ENCODE assay signal across 8 mouse cellular contexts in genomic region chr12:112950761-112951129, GRCm38 (mm10). TPM values are rescaled to one million over a fixed set of nuclear protein-coding genes. Genes with fewer than 3 reads are reported as not detected.
DNase-seq lines count a peak whose midpoint lies in the region; ATAC-seq and TF ChIP-seq lines count a peak whose summit lies in the region.

No protein-coding gene starts in this region.

- TF ChIP-seq EP300 in ES-Bruce4 (IDR thresholded peaks at IDR 0.05; ENCODE audit: insufficient read depth, low read depth, low read length) = no peak

- no peaks in the 10 kb centered on the region for H3K9me3 ChIP-seq in heart, embryonic 15.5 days (replicated peaks)
- H3K9me3 ChIP-seq in ES-Bruce4 (replicated peaks; ENCODE audit: control insufficient read depth, insufficient read depth, low read length, poor library complexity, severe bottlenecking) = no peaks in the 10 kb centered on the region
- no peaks in the 10 kb centered on the region for H3K9me3 ChIP-seq in forebrain, embryonic 14.5 days (replicated peaks; ENCODE audit: control insufficient read depth, low read length)
- no peaks in the 10 kb centered on the region for H3K9me3 ChIP-seq in liver, embryonic 16.5 days (replicated peaks; ENCODE audit: control insufficient read depth, low read length)

- no peak for DNase-seq in heart, adult 9 months (ENCODE audit: low spot score in 2 of 2)
- DNase-seq in forebrain, embryonic 14.5 days (ENCODE audit: low spot score) = no peak
- DNase-seq in ovary, postnatal 10 days (ENCODE audit: low spot score) = no peak
- DNase-seq in adipocyte (ENCODE audit: low spot score) = no peak

- H3K27me3 ChIP-seq in heart, embryonic 15.5 days = peaks cover 20% of the 10 kb centered on the region; the same call in 1 of the 2 replicates
- H3K27me3 ChIP-seq in ES-Bruce4 (ENCODE audit: control insufficient read depth, insufficient read depth, low read length, poor library complexity, severe bottlenecking) = no peaks in the 10 kb centered on the region
- no peaks in the 10 kb centered on the region for H3K27me3 ChIP-seq in forebrain, embryonic 14.5 days (replicated peaks; ENCODE audit: control insufficient read depth, insufficient read depth, low read length)
- peaks cover 48% of the 10 kb centered on the region for H3K27me3 ChIP-seq in liver, embryonic 16.5 days (ENCODE audit: control insufficient read depth, insufficient read depth, low read depth, low read length)

- peak overlapping the region; percentile 98 for H3K4me2 ChIP-seq in heart, embryonic 15.5 days
- H3K4me2 ChIP-seq in forebrain, embryonic 14.5 days (ENCODE audit: low read length) = peak overlapping the region; percentile 84
- peak overlapping the region; percentile 97 for H3K4me2 ChIP-seq in liver, embryonic 16.5 days (ENCODE audit: low read depth, low read length)

- no peak for TF ChIP-seq CTCF in ES-Bruce4 (IDR thresholded peaks at IDR 0.05; ENCODE audit: low read depth, low read length)

- TF ChIP-seq POLR2A in ES-Bruce4 (IDR thresholded peaks at IDR 0.05; ENCODE audit: insufficient read depth, low read length) = no peak

- no peaks in the 10 kb centered on the region for H3K36me3 ChIP-seq in heart, embryonic 15.5 days
- no peaks in the 10 kb centered on the region for H3K36me3 ChIP-seq in ES-Bruce4 (ENCODE audit: control insufficient read depth, insufficient read depth, low read length, poor library complexity, severe bottlenecking)
- no peaks in the 10 kb centered on the region for H3K36me3 ChIP-seq in forebrain, embryonic 14.5 days (ENCODE audit: control insufficient read depth, insufficient read depth, low read length)
- no peaks in the 10 kb centered on the region for H3K36me3 ChIP-seq in liver, embryonic 16.5 days (ENCODE audit: control insufficient read depth, insufficient read depth)

- H3K27ac ChIP-seq in heart, embryonic 15.5 days = peak overlapping the region; percentile 79
- no peak overlapping the region for H3K27ac ChIP-seq in ES-Bruce4 (ENCODE audit: insufficient read depth, low read length)
- H3K27ac ChIP-seq in forebrain, embryonic 14.5 days (ENCODE audit: low read depth, low read length) = peak overlapping the region; percentile 85; the same call in 1 of the 2 replicates
- no peak overlapping the region for H3K27ac ChIP-seq in liver, embryonic 16.5 days (ENCODE audit: low read length)

- peaks cover 47% of the 10 kb centered on the region for H3K4me1 ChIP-seq in heart, embryonic 15.5 days (replicated peaks)
- H3K4me1 ChIP-seq in ES-Bruce4 (ENCODE audit: control insufficient read depth, insufficient read depth, low read length) = peaks cover 2% of the 10 kb centered on the region
- peaks cover 12% of the 10 kb centered on the region for H3K4me1 ChIP-seq in forebrain, embryonic 14.5 days (ENCODE audit: control insufficient read depth, insufficient read depth, low read length)
- H3K4me1 ChIP-seq in liver, embryonic 16.5 days (ENCODE audit: control insufficient read depth, low read depth, low read length) = peaks cover 13% of the 10 kb centered on the region

- ATAC-seq in heart, embryonic 15.5 days (replicated peaks; ENCODE audit: insufficient number of reproducible peaks, insufficient read depth, low FRiP score, low read depth) = peak; percentile 12; the same call in 1 of the 2 replicates
- peak; percentile 28; the same call in 1 of the 2 replicates for ATAC-seq in forebrain, embryonic 14.5 days
- ATAC-seq in liver, embryonic 16.5 days (ENCODE audit: low read depth) = no peak
- ATAC-seq in erythroid progenitor cell, adult 5-6 weeks (replicated peaks; ENCODE audit: low FRiP score, poor library complexity, severe bottlenecking) = no peak

- WGBS in heart, embryonic 15.5 days = 2% methylated on average over 6 of the region's 6 CpGs
- WGBS in forebrain, embryonic 14.5 days = 8% methylated on average over 6 of the region's 6 CpGs
- WGBS in liver, embryonic 16.5 days (ENCODE audit: insufficient replicate concordance) = 5% methylated on average over 6 of the region's 6 CpGs

- peak overlapping the region; percentile 64 for H3K4me3 ChIP-seq in heart, embryonic 15.5 days
- peak overlapping the region; percentile 4; the same call in 1 of the 2 replicates for H3K4me3 ChIP-seq in ES-Bruce4 (ENCODE audit: low read depth, low read length)
- H3K4me3 ChIP-seq in forebrain, embryonic 14.5 days (ENCODE audit: low read depth, low read length) = peak overlapping the region; percentile 57
- peak overlapping the region; percentile 62 for H3K4me3 ChIP-seq in liver, embryonic 16.5 days (ENCODE audit: low read depth, low read length)

- H3K9ac ChIP-seq in heart, embryonic 15.5 days = peak overlapping the region; percentile 73
- H3K9ac ChIP-seq in ES-Bruce4 (ENCODE audit: low read depth, poor library complexity, severe bottlenecking) = no peak overlapping the region
- H3K9ac ChIP-seq in forebrain, embryonic 14.5 days (ENCODE audit: low read length) = peak overlapping the region; percentile 93
- no peak overlapping the region for H3K9ac ChIP-seq in liver, embryonic 16.5 days (ENCODE audit: low read depth, low read length)

RNA-seq across cellular contexts. Expression of gene Nudt14, which starts 8.8 kb away (rescaled TPM):
- polyA plus RNA-seq in heart, embryonic 15.5 days (2015; fragmentation: Nextera tagmentation; extraction: Ambion mirVana) = 32.1 and 48.3 TPM in 2 replicates
- 47.5 and 48.8 TPM in 2 replicates for polyA plus RNA-seq in ES-Bruce4 (2011; ENCODE audit: insufficient read depth, insufficient read length, low read depth, missing spikeins)
- polyA plus RNA-seq in forebrain, embryonic 14.5 days (2014; fragmentation: Nextera tagmentation; extraction: Ambion mirVana) = 62.8 and 75.9 TPM in 2 replicates
- polyA plus RNA-seq in liver, embryonic 16.5 days (2015; fragmentation: Nextera tagmentation; extraction: Ambion mirVana) = 12.1 and 13.3 TPM in 2 replicates
- total RNA-seq in erythroid progenitor cell, adult 5-6 weeks (2015; ENCODE audit: low replicate concordance) = 12.3 TPM in 1 of 2 replicates, not detected in the other
- 2.5 and 3.3 TPM in 2 replicates for total RNA-seq in erythroid progenitor cell, adult 5-6 weeks (2017; ENCODE audit: low replicate concordance)

RNA-seq across cellular contexts. Expression of gene Jag2, which starts 21.2 kb away (rescaled TPM):
- 3.7 and 6.6 TPM in 2 replicates for polyA plus RNA-seq in heart, embryonic 15.5 days (2015; fragmentation: Nextera tagmentation; extraction: Ambion mirVana)
- polyA plus RNA-seq in ES-Bruce4 (2011; ENCODE audit: insufficient read depth, insufficient read length, low read depth, missing spikeins) = 47.6 and 50.9 TPM in 2 replicates
- polyA plus RNA-seq in forebrain, embryonic 14.5 days (2014; fragmentation: Nextera tagmentation; extraction: Ambion mirVana) = 5.3 and 7.5 TPM in 2 replicates
- 0.21 and 0.34 TPM in 2 replicates for polyA plus RNA-seq in liver, embryonic 16.5 days (2015; fragmentation: Nextera tagmentation; extraction: Ambion mirVana)
- total RNA-seq in erythroid progenitor cell, adult 5-6 weeks (2015; ENCODE audit: low replicate concordance) = not detected in 2 replicates
- 0.26 TPM in 1 of 2 replicates, not detected in the other for total RNA-seq in erythroid progenitor cell, adult 5-6 weeks (2017; ENCODE audit: low replicate concordance)

RNA-seq across cellular contexts. Expression of gene Btbd6, which starts 25.5 kb away (rescaled TPM):
- 19.4 and 23.5 TPM in 2 replicates for polyA plus RNA-seq in heart, embryonic 15.5 days (2015; fragmentation: Nextera tagmentation; extraction: Ambion mirVana)
- polyA plus RNA-seq in ES-Bruce4 (2011; ENCODE audit: insufficient read depth, insufficient read length, low read depth, missing spikeins) = 10.4 and 11.0 TPM in 2 replicates
- polyA plus RNA-seq in forebrain, embryonic 14.5 days (2014; fragmentation: Nextera tagmentation; extraction: Ambion mirVana) = 35.0 and 37.5 TPM in 2 replicates
- polyA plus RNA-seq in liver, embryonic 16.5 days (2015; fragmentation: Nextera tagmentation; extraction: Ambion mirVana) = 4.5 and 4.9 TPM in 2 replicates
- 0.84 and 3.2 TPM in 2 replicates for total RNA-seq in erythroid progenitor cell, adult 5-6 weeks (2015; ENCODE audit: low replicate concordance)
- 0.68 and 1.0 TPM in 2 replicates for total RNA-seq in erythroid progenitor cell, adult 5-6 weeks (2017; ENCODE audit: low replicate concordance)

RNA-seq across cellular contexts. Expression of gene Brf1, which starts 49.8 kb away (rescaled TPM):
- polyA plus RNA-seq in heart, embryonic 15.5 days (2015; fragmentation: Nextera tagmentation; extraction: Ambion mirVana) = 30.2 and 47.2 TPM in 2 replicates
- polyA plus RNA-seq in ES-Bruce4 (2011; ENCODE audit: insufficient read depth, insufficient read length, low read depth, missing spikeins) = 24.5 and 24.7 TPM in 2 replicates
- polyA plus RNA-seq in forebrain, embryonic 14.5 days (2014; fragmentation: Nextera tagmentation; extraction: Ambion mirVana) = 43.0 and 51.0 TPM in 2 replicates
- 22.8 and 25.7 TPM in 2 replicates for polyA plus RNA-seq in liver, embryonic 16.5 days (2015; fragmentation: Nextera tagmentation; extraction: Ambion mirVana)
- 55.1 and 57.4 TPM in 2 replicates for total RNA-seq in erythroid progenitor cell, adult 5-6 weeks (2015; ENCODE audit: low replicate concordance)
- 172 and 200 TPM in 2 replicates for total RNA-seq in erythroid progenitor cell, adult 5-6 weeks (2017; ENCODE audit: low replicate concordance)

Comparison
In these comparisons a context has a peak if more than half of its experiments do, and no peak if none do; other contexts are left out.
1. ATAC-seq: peak in heart, embryonic 15.5 days (single experiment) and forebrain, embryonic 14.5 days (single experiment); none in liver, embryonic 16.5 days (single experiment) and erythroid progenitor cell, adult 5-6 weeks (single experiment).
2. H3K27ac ChIP-seq: peak in heart, embryonic 15.5 days (single experiment) and forebrain, embryonic 14.5 days (single experiment); none in ES-Bruce4 (single experiment) and liver, embryonic 16.5 days (single experiment).
3. H3K4me3 ChIP-seq: peak in every context shown above with its lines; median percentile 64 in heart, embryonic 15.5 days; 62 in liver, embryonic 16.5 days; 57 in forebrain, embryonic 14.5 days; 4 in ES-Bruce4.
4. H3K9ac ChIP-seq: peak in heart, embryonic 15.5 days (single experiment) and forebrain, embryonic 14.5 days (single experiment); none in ES-Bruce4 (single experiment) and liver, embryonic 16.5 days (single experiment).
5. Peak in every context shown above with its lines, with median percentiles within 50 percentile points of each other: H3K4me2 ChIP-seq.